Mouse (Mus musculus): ENCODE data around the gene Gm8279.
"Not testable (repeated sequence)": the region's sequence is repeated elsewhere in the genome, so short reads cannot be mapped to it uniquely, and the experiment has no call there.

The Gm8279 gene

DNA sequence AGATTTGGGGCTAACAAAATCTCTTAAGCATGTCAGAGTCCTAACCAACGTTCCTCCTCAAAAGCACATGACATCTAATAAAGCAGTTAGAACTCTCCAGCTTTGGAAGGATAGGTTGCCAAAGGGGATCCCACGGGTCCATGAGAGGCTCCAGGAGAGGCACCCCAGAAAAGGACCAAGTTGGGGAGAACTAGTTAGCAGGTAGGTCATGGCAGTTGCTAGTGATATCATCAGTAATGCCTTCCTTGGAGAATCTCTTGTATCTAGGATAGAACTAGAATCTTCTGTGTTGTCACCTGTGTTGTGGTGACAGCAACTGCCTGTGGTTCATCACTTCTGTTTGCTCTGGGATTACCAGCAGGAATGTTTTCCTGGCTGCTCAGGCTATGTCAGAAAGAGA lies at the start of gene Gm8279:
TSS of gene Gm8279 (plus strand) at position 301 of the 400 bp plus-strand sequence.
- not testable (repeated sequence) for DNase-seq (ENCODE audit: extremely low spot score, low read depth, low spot score)

DNA sequence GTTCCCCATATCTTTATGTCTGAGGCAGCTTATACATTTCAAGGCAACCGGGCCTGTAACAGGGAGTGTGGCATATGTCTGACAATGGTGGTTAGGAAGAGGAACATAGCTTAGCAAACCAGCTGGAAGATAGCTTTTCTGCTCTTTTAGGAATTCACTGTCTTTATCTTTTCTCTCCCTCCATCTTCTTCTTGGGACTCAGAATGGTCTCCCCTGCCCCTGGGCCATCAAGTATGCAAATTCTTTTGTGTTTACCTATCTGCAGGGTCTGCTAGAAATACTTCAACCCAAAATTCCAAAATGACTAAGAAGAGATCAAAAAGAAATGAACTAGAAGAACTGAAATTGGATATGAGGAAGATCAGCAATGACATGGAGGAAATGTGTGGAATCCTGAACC lies 32.9 kb downstream of the Gm8279 start, which contains the start of gene Gm3317:
TSS of gene Gm3317 (plus strand) at position 301 of the 400 bp plus-strand sequence.
- DNase-seq (ENCODE audit: extremely low spot score, low read depth, low spot score): not testable (repeated sequence)

DNA sequence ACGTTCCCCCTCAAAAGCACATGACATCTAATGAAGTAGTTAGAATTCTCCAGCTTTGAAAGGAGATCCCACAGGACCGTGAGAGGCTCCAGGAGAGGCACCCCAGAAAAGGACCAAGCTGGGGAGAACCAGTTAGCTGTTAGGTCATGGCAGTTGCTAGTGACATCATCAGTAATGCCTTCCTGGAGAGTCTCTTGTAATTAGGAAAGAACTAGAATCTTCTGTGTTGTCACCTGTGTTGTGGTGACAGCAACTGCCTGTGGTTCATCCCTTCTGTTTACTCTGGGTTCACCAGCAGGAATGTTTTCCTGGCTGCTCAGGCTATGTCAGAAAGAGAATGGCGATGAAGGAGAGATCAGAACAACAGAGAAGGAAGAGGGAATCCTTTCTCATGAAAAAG lies 54.2 kb downstream of the Gm8279 start, which contains the start of gene Gm8271:
TSS of gene Gm8271 (plus strand) at position 301 of the 400 bp plus-strand sequence.
- not testable (repeated sequence) for DNase-seq (ENCODE audit: extremely low spot score, low read depth, low spot score)

Data from hindlimb bud, embryonic 11.5 days (tissue).